Mouse (Mus musculus) spleen, adult 2 months (tissue): ENCODE data around the gene Polr3k. TPM values are rescaled to one million over a fixed set of nuclear protein-coding genes. Genes with fewer than 3 reads are reported as not detected.

Source experiments
- DNase-seq, 2 experiments: peaks; one replicate each; pipeline versions ENCODE4 v3.0.0 to v3.0.0-alpha.2; 2012 to 2021; ENCODE audit warnings: low spot score in 2 of 2, low read depth in 1 of 2
- H3K27ac ChIP-seq: fragments of 200-500 bp; 2 replicates; pipeline ENCODE4 v1.5.1; 2012; ENCODE audit warnings: low read length, inconsistent platforms; ENCODE audit not compliant: insufficient read depth
- H3K27me3 ChIP-seq: fragments of 200-500 bp; 2 replicates; pipeline ENCODE4 v1.6.1; 2012; ENCODE audit warnings: mild to moderate bottlenecking, moderate library complexity, low read length, inconsistent platforms; ENCODE audit not compliant: control insufficient read depth, insufficient read depth
- H3K36me3 ChIP-seq: fragments of 200-500 bp; 2 replicates; pipeline ENCODE4 v1.6.1; 2012; ENCODE audit warnings: mild to moderate bottlenecking, low read length, inconsistent platforms; ENCODE audit not compliant: control insufficient read depth, insufficient read depth
- H3K4me1 ChIP-seq: fragments of 200-500 bp; 2 replicates; pipeline ENCODE4 v1.6.1; 2011; ENCODE audit warnings: inconsistent platforms; ENCODE audit not compliant: control insufficient read depth, insufficient read depth, insufficient read length
- H3K4me3 ChIP-seq: fragments of 200-500 bp; 2 replicates; pipeline ENCODE4 v1.5.1; 2011; ENCODE audit warnings: mild to moderate bottlenecking, inconsistent platforms; ENCODE audit not compliant: insufficient read depth, insufficient read length; ENCODE audit errors: extremely low read depth
- CTCF ChIP-seq: fragments of 200-500 bp; IDR thresholded peaks from 2 replicates; pipeline ENCODE4 v1.5.1; 2011; ENCODE audit warnings: mild to moderate bottlenecking, inconsistent platforms; ENCODE audit not compliant: insufficient read depth, insufficient read length, insufficient replicate concordance; ENCODE audit errors: extremely low read depth
- POLR2A ChIP-seq: fragments of 200-500 bp; IDR thresholded peaks from 2 replicates; pipeline ENCODE4 v1.6.1; 2011; ENCODE audit warnings: low read depth, low read length, inconsistent platforms
- WGBS: fragments of 180-500 bp; shearing (Covaris S2); methylation state at CpG from one replicate; pipeline ENCODE4 v1.1.7; 2018; 5-methylcytosine and 5-hydroxymethylcytosine counted together
- polyA plus RNA-seq: library from polyadenylated mRNA; depleted of rRNA; stranded (reverse); fragments of >200 nt; gene quantifications from 2 replicates; pipeline ENCODE4 v1.2.3, GENCODE M21; 2012; rRNA removed

Gene Polr3k
- 2.8 and 3.2 TPM in 2 replicates for polyA plus RNA-seq

GRCm38 (mm10) chr2:181863791-181864535 is at the start of gene Polr3k:
Polr3k (plus strand) TSS chr2:181864337.
- no peaks in the 10 kb centered on the region for H3K27me3 ChIP-seq
- peaks cover 3% of the 10 kb centered on the region; the same call in 1 of the 2 replicates for H3K36me3 ChIP-seq
- peaks cover 2% of the 10 kb centered on the region; the same call in 1 of the 2 replicates for H3K4me1 ChIP-seq
- WGBS = under 1% methylated on average over 35 of the region's 35 CpGs
- H3K4me3 ChIP-seq = peak within 1 kb of the TSS; percentile 81
- TF ChIP-seq POLR2A (peak; percentile 64), CTCF (no peak)
- peak; percentile 84 to 90 for DNase-seq
- peak within 1 kb of the TSS; percentile 37 for H3K27ac ChIP-seq

DNA sequence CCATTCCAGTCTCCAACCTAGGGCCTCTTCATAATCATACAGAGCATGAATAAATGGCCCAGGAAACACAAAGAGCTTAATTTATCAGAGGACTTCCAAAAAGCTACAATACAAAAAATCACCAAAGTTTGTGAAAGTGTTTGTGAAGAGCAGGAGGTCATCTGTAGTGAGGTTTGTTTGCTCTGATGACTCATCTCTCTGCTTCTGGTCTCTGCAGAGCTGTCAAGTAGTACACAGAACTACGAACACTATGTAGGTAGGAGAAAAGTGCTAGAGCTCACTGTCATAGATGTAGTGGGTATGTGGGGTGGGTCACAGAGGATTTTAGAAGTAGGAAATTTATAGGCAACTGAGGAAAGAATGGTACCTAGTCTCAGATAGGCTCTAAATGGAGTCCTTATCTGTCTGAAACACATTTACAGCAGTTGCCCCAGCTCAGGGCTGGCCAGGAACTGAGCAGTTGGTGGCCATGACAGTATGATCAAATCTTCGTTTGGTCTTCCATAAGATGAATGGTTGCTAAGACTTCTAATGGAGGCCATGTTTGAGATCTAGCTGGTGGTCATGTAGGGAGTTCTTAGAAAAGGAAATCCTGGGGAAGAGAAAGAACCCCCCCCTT is 35.0 kb upstream of the Polr3k start:
- no peak for TF ChIP-seq POLR2A
- no peak for TF ChIP-seq CTCF
- WGBS = 64% methylated on average over 2 of the region's 2 CpGs
- no peaks in the 10 kb centered on the region for H3K4me1 ChIP-seq
- no peak for DNase-seq
- no peaks in the 10 kb centered on the region for H3K36me3 ChIP-seq
- H3K27me3 ChIP-seq = no peaks in the 10 kb centered on the region
- no peak overlapping the region for H3K4me3 ChIP-seq
- no peak overlapping the region for H3K27ac ChIP-seq

- H3K36me3 ChIP-seq = no peaks in the 10 kb centered on the region
- no peak overlapping the region for H3K4me3 ChIP-seq
- 83% methylated on average over 2 of the region's 2 CpGs for WGBS
- peaks cover 5% of the 10 kb centered on the region; the same call in 1 of the 2 replicates for H3K4me1 ChIP-seq
- H3K27me3 ChIP-seq = no peaks in the 10 kb centered on the region
- no peak overlapping the region for H3K27ac ChIP-seq
- TF ChIP-seq CTCF = no peak
- TF ChIP-seq POLR2A = no peak
- no peak for DNase-seq
Measured at GRCm38 (mm10) chr2:181832745-181833144, 31.4 kb upstream of the Polr3k start.

GRCm38 (mm10) chr2:181837372-181838292 is 26.5 kb upstream of the Polr3k start, which contains the start of gene Pcmtd2:
Pcmtd2 (plus strand) TSS chr2:181837854.
- WGBS = 2% methylated on average over 35 of the region's 35 CpGs
- peak; percentile 81 to 91 for DNase-seq
- Histone ChIP-seq H3K4me1 (peaks cover 5% of the 10 kb centered on the region; the same call in 1 of the 2 replicates), H3K27ac (peak within 1 kb of the TSS; percentile 93), H3K27me3 (no peaks in the 10 kb centered on the region), H3K4me3 (peak within 1 kb of the TSS; percentile 98), H3K36me3 (peaks cover 6% of the 10 kb centered on the region)
- TF ChIP-seq POLR2A = peak; percentile 93
- no peak for TF ChIP-seq CTCF

DNA sequence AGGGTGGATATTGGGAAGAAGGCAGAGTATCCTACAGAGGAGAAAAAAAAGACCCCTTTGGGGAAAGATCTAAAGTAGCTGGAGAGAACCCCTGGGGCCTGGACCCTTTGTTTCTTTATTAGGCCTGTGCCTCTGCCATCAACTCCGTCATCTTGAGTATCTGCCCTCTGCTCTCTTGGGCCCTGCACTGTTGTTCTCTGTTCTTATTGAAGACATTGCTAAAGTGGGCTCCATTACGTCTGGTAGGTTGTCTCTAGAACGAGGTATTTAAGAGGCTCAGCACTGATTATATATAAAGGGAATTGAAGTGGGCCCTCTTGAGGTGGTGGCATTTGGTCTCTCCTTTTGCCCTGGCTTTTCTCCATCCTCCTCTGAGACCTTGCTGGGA is 25.9 kb upstream of the Polr3k start:
- Histone ChIP-seq H3K4me3 (peak overlapping the region; percentile 98), H3K27me3 (no peaks in the 10 kb centered on the region), H3K36me3 (peaks cover 6% of the 10 kb centered on the region), H3K27ac (no peak overlapping the region), H3K4me1 (peaks cover 5% of the 10 kb centered on the region; the same call in 1 of the 2 replicates)
- TF ChIP-seq POLR2A = no peak
- TF ChIP-seq CTCF = no peak
- 9% methylated on average over 3 of the region's 3 CpGs for WGBS
- DNase-seq = no peak

DNA sequence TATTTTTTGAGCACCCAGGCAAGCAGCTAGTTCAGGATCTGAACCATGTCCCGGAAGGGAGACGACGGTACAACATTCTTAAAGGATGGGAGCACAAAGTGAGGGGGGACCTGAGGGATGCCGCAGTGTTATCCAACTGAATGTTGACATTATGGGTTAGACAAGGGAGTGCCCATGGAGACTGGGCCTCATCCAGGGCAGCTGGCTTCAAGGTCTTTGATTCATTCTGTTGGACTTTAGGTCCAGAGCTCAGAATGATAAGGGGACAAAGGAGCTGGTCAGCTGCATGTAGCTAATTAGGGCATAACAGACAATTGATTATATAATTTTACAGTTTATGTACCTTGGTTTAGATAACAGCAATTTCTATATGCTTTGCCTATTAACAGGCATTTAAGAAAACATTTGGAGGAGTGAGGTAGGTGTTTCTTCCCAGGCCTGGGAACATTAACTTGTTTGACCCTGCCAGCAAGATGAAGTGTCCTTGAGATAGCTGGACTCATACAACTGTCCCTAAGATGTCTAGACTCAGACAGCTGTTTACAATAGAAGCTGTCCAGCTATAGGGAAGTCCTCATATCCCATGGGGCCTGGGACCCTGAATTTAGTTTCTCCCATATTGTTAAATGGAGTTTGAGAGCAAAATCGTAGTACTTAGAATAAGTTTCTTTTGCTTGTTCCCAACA is 18.3 kb upstream of the Polr3k start:
- DNase-seq = no peak
- Histone ChIP-seq H3K27ac (no peak overlapping the region), H3K27me3 (no peaks in the 10 kb centered on the region), H3K4me3 (no peak overlapping the region), H3K36me3 (peaks cover 25% of the 10 kb centered on the region), H3K4me1 (no peaks in the 10 kb centered on the region)
- TF ChIP-seq POLR2A = no peak
- no peak for TF ChIP-seq CTCF
- WGBS = 95% methylated on average over 5 of the region's 5 CpGs
